11 mouse cellular contexts compared by ENCODE assay signal in genomic region chr17:16247681-16248080, GRCm38 (mm10).
"Had no signal": no experiment of that assay in that cellular context is flagged by ENCODE, and none has a peak within 500 bp of the region (broad histone marks: within the 10 kb centered on the region; RNA-seq: fewer than 3 reads in every experiment).

No protein-coding gene starts in this region.

- DNase-seq: kidney, postnatal 25 days; layer of hippocampus, adult 9-11 months; layer of hippocampus, postnatal 36 days; liver, embryonic 13.5 days; lung, adult 2 months; lung, postnatal 14 days; lung, postnatal 4 days; retina, postnatal 1 day; right cerebral cortex, postnatal 25 days; thymus, adult 18-20 months; thymus, postnatal 36 days had no signal
